Mouse (Mus musculus) forebrain, embryonic 14.5 days (tissue): ENCODE measurements around the gene Tlr5. TPM values are rescaled to one million over a fixed set of nuclear protein-coding genes. Genes with fewer than 3 reads are reported as not detected.

ENCODE experiments used
- ATAC-seq: fragments of 200-750 bp; cut with Nextera tagmentation; 2 replicates; pipeline ENCODE4 v1.8.0; 2017; ENCODE audit warnings: mild to moderate bottlenecking, moderate library complexity
- DNase-seq: peaks from one replicate; pipeline ENCODE4 v3.0.0-alpha.2; 2015; ENCODE audit warnings: low spot score
- H3K27ac ChIP-seq: fragments of 300-500 bp; sonication (generic); 2 replicates; pipeline ENCODE4 v1.5.1; 2014; ENCODE audit warnings: low read depth, mild to moderate bottlenecking, control low read depth, low read length, moderate library complexity
- H3K27me3 ChIP-seq: fragments of 300-500 bp; sonication (generic); replicated peaks from 2 replicates; pipeline ENCODE4 v1.6.1; 2014; ENCODE audit warnings: low read length, control low read depth, mixed read lengths; ENCODE audit not compliant: control insufficient read depth, insufficient read depth
- H3K36me3 ChIP-seq: fragments of 300-500 bp; sonication (generic); 2 replicates; pipeline ENCODE4 v1.6.1; 2014; ENCODE audit warnings: low read length, control low read depth; ENCODE audit not compliant: control insufficient read depth, insufficient read depth
- H3K4me1 ChIP-seq: fragments of 300-500 bp; sonication (generic); 2 replicates; pipeline ENCODE4 v1.6.1; 2014; ENCODE audit warnings: antibody characterized with exemption, low read length, control low read depth; ENCODE audit not compliant: control insufficient read depth, insufficient read depth
- H3K4me2 ChIP-seq: fragments of 300-500 bp; sonication (generic); 2 replicates; pipeline ENCODE4 v1.6.1; 2014; ENCODE audit warnings: mild to moderate bottlenecking, control low read depth, low read length
- H3K4me3 ChIP-seq: fragments of 300-500 bp; sonication (generic); 2 replicates; pipeline ENCODE4 v1.5.1; 2014; ENCODE audit warnings: low read depth, low read length, control low read depth
- H3K9ac ChIP-seq: fragments of 300-500 bp; sonication (generic); 2 replicates; pipeline ENCODE4 v1.6.1; 2014; ENCODE audit warnings: mild to moderate bottlenecking, low read length, control low read depth, moderate library complexity
- H3K9me3 ChIP-seq: fragments of 300-500 bp; sonication (generic); replicated peaks from 2 replicates; pipeline ENCODE4 v1.6.1; 2016; ENCODE audit warnings: low read length, control low read depth, mixed read lengths; ENCODE audit not compliant: control insufficient read depth
- WGBS: fragments of 180-500 bp; shearing (Covaris S2); extraction: QIAGEN DNeasy Blood & Tissue Kit; methylation state at CpG from one replicate; pipeline ENCODE4 v1.1.7; 2014; 5-methylcytosine and 5-hydroxymethylcytosine counted together
- polyA plus RNA-seq: library from polyadenylated mRNA; unstranded; fragments of >200 nt; fragmentation: Nextera tagmentation; extraction: Ambion mirVana; gene quantifications from 2 replicates; pipeline ENCODE4 v1.2.1, GENCODE M21; 2014

The Tlr5 gene
- polyA plus RNA-seq, 1 experiment from 2014 or later: 0.11 TPM

- Histone ChIP-seq H3K36me3 (no peaks in the 10 kb centered on the region), H3K9me3 (no peaks in the 10 kb centered on the region), H3K9ac (no peak overlapping the region), H3K4me1 (no peaks in the 10 kb centered on the region), H3K4me2 (no peak overlapping the region), H3K27ac (no peak overlapping the region), H3K27me3 (no peaks in the 10 kb centered on the region), H3K4me3 (no peak overlapping the region)
- WGBS: 74% methylated on average over 14 of the region's 14 CpGs
- DNase-seq: no peak
- no peak for ATAC-seq
Measured at GRCm38 (mm10) chr1:182990092-182990762, 35.6 kb downstream of the Tlr5 start.

- Histone ChIP-seq H3K9ac (no peak overlapping the region), H3K9me3 (no peaks in the 10 kb centered on the region), H3K27ac (no peak overlapping the region), H3K4me2 (no peak overlapping the region), H3K4me3 (no peak overlapping the region), H3K27me3 (no peaks in the 10 kb centered on the region), H3K36me3 (no peaks in the 10 kb centered on the region), H3K4me1 (no peaks in the 10 kb centered on the region)
- peak; percentile 79 for ATAC-seq
- peak; percentile 80 for DNase-seq
- WGBS: 8% methylated on average over 7 of the region's 7 CpGs
Measured at GRCm38 (mm10) chr1:182991002-182991778, 36.6 kb downstream of the Tlr5 start.

Other genes with a start within 250 kb of the Tlr5 start
- gene Ccdc185, start 205.6 kb upstream of the Tlr5 start, polyA plus RNA-seq: not detected in 2 replicates
- gene Susd4, start 190.9 kb upstream of the Tlr5 start, polyA plus RNA-seq: 37.4 and 42.9 TPM in 2 replicates